8 mouse cellular contexts compared by ENCODE assay signal in the genomic region with DNA sequence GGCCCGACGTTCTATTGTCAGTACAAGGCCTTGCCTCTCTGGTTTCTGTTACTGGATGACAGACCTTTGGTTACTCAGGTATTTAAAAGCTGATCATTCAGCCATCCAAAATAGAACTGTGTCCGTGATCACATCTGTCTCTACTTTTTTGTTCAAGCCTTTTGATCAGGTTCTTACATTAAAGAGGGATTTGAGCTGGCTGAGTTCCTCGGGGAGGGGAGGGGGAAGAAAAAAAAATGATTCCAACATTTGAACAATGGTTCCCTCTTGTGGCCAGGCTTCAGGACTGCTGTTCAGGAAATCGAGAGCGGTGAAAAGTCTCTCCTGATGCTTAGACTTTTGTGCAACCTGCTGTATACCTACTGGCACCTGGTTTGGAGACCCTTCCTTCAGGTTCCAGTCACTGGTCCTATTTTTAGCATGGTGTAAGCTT.
A peak's percentile ranks its signal among the peaks of the same experiment; 100 is the strongest.
DNase-seq lines count a peak whose midpoint lies in the region; ATAC-seq and TF ChIP-seq lines count a peak whose summit lies in the region.
"Had no signal": no experiment of that assay in that cellular context is flagged by ENCODE, and none has a peak within 500 bp of the region (broad histone marks: within the 10 kb centered on the region; RNA-seq: fewer than 3 reads in every experiment).

No protein-coding gene starts in this region.

- no peak overlapping the region for H3K4me2 ChIP-seq in neural tube, embryonic 11.5 days (ENCODE audit: low read depth)
- H3K4me2 ChIP-seq: stomach, embryonic 15.5 days had no signal

- no peak overlapping the region for H3K4me3 ChIP-seq in ES-Bruce4 (ENCODE audit: low read depth, low read length)
- H3K4me3 ChIP-seq in hindbrain, embryonic 10.5 days: no peak overlapping the region
- no peak overlapping the region for H3K4me3 ChIP-seq in left cerebral cortex, adult 2 months
- no peak overlapping the region for H3K4me3 ChIP-seq in neural tube, embryonic 11.5 days (ENCODE audit: low read depth, low read length)
- H3K4me3 ChIP-seq: stomach, embryonic 15.5 days had no signal

- DNase-seq in CD4-positive helper T cell, adult 2 months (ENCODE audit: low read depth, low spot score): peak; percentile 83
- peak; percentile 28 to 39 for DNase-seq in cerebellum, postnatal 36 days
- peak; percentile 27 for DNase-seq in hindbrain, embryonic 10.5 days (ENCODE audit: low spot score)
- peak; percentile 55 to 57 for DNase-seq in left cerebral cortex, adult 2 months (ENCODE audit: extremely low spot score in 1 of 2, low spot score in 2 of 2)
- DNase-seq in neural tube, embryonic 11.5 days (ENCODE audit: low spot score): peak; percentile 50
- peak; percentile 4 for DNase-seq in yolk sac, embryonic 10.5 days (ENCODE audit: low spot score)

- no peak for TF ChIP-seq EP300 in ES-Bruce4 (IDR thresholded peaks at IDR 0.05; ENCODE audit: insufficient read depth, low read depth, low read length)

- TF ChIP-seq CTCF in ES-Bruce4 (IDR thresholded peaks at IDR 0.05; ENCODE audit: low read depth, low read length): peak; percentile 13
- peak; percentile 73 for TF ChIP-seq CTCF in left cerebral cortex, adult 2 months (IDR thresholded peaks at IDR 0.05)

- no peaks in the 10 kb centered on the region for H3K9me3 ChIP-seq in ES-Bruce4 (replicated peaks; ENCODE audit: control insufficient read depth, insufficient read depth, low read length, poor library complexity, severe bottlenecking)
- no peaks in the 10 kb centered on the region for H3K9me3 ChIP-seq in hindbrain, embryonic 10.5 days
- H3K9me3 ChIP-seq in neural tube, embryonic 11.5 days (ENCODE audit: control insufficient read depth, low read length): no peaks in the 10 kb centered on the region
- H3K9me3 ChIP-seq: stomach, embryonic 15.5 days had no signal

- intact Hi-C loops in left cerebral cortex, adult 2 months (cut with DNase I): loop anchor here (2.0 to 10.0 kb wide), 7 partner anchors 274 to 1644 kb away; a partner anchor contains a TSS

- ATAC-seq in neural tube, embryonic 11.5 days (ENCODE audit: insufficient read depth, low FRiP score, low TSS enrichment): no peak

- H3K9ac ChIP-seq in ES-Bruce4 (ENCODE audit: low read depth, poor library complexity, severe bottlenecking): no peak overlapping the region
- no peak overlapping the region for H3K9ac ChIP-seq in neural tube, embryonic 11.5 days (ENCODE audit: low read length)
- H3K9ac ChIP-seq: stomach, embryonic 15.5 days had no signal

- no peaks in the 10 kb centered on the region for H3K4me1 ChIP-seq in ES-Bruce4 (ENCODE audit: control insufficient read depth, insufficient read depth, low read length)
- H3K4me1 ChIP-seq in hindbrain, embryonic 10.5 days (replicated peaks): no peaks in the 10 kb centered on the region
- no peaks in the 10 kb centered on the region for H3K4me1 ChIP-seq in neural tube, embryonic 11.5 days (ENCODE audit: control insufficient read depth, insufficient read depth, low read length)
- H3K4me1 ChIP-seq: stomach, embryonic 15.5 days had no signal

- no peaks in the 10 kb centered on the region for H3K27me3 ChIP-seq in ES-Bruce4 (ENCODE audit: control insufficient read depth, insufficient read depth, low read length, poor library complexity, severe bottlenecking)
- H3K27me3 ChIP-seq in hindbrain, embryonic 10.5 days (ENCODE audit: insufficient read depth, poor library complexity, severe bottlenecking): no peaks in the 10 kb centered on the region
- H3K27me3 ChIP-seq in neural tube, embryonic 11.5 days (ENCODE audit: control insufficient read depth, insufficient read depth, low read length): no peaks in the 10 kb centered on the region
- H3K27me3 ChIP-seq: stomach, embryonic 15.5 days had no signal

- H3K36me3 ChIP-seq in ES-Bruce4 (ENCODE audit: control insufficient read depth, insufficient read depth, low read length, poor library complexity, severe bottlenecking): no peaks in the 10 kb centered on the region
- no peaks in the 10 kb centered on the region for H3K36me3 ChIP-seq in hindbrain, embryonic 10.5 days
- no peaks in the 10 kb centered on the region for H3K36me3 ChIP-seq in neural tube, embryonic 11.5 days (ENCODE audit: control insufficient read depth, insufficient read depth, low read length)
- H3K36me3 ChIP-seq: stomach, embryonic 15.5 days had no signal

- no peak overlapping the region for H3K27ac ChIP-seq in ES-Bruce4 (ENCODE audit: insufficient read depth, low read length)
- H3K27ac ChIP-seq in hindbrain, embryonic 10.5 days: no peak overlapping the region
- H3K27ac ChIP-seq in left cerebral cortex, adult 2 months: peak overlapping the region; percentile 65
- H3K27ac ChIP-seq in neural tube, embryonic 11.5 days (ENCODE audit: low read depth, low read length): no peak overlapping the region
- H3K27ac ChIP-seq: stomach, embryonic 15.5 days had no signal

- no peak for TF ChIP-seq POLR2A in ES-Bruce4 (IDR thresholded peaks at IDR 0.05; ENCODE audit: insufficient read depth, low read length)

- WGBS in hindbrain, embryonic 10.5 days: 34% methylated on average over 6 of the region's 6 CpGs
- WGBS in neural tube, embryonic 11.5 days: 42% methylated on average over 6 of the region's 6 CpGs

Comparison
In these comparisons a context has a peak if more than half of its experiments do, and no peak if none do; other contexts are left out.
1. DNase-seq: peak in every context shown above with its lines; median percentile 83 in CD4-positive helper T cell, adult 2 months; 56 in left cerebral cortex, adult 2 months; 50 in neural tube, embryonic 11.5 days; 34 in cerebellum, postnatal 36 days; 27 in hindbrain, embryonic 10.5 days; 4 in yolk sac, embryonic 10.5 days.